Mouse (Mus musculus) heart, embryonic 13.5 days (tissue): ENCODE data around the gene Clpb. TPM values are rescaled to one million over a fixed set of nuclear protein-coding genes. Genes with fewer than 3 reads are reported as not detected.

Experiments
- ATAC-seq: fragments of 200-750 bp; cut with Nextera tagmentation; 2 replicates; pipeline ENCODE4 v1.8.0; 2017; ENCODE audit warnings: moderate TSS enrichment; ENCODE audit not compliant: insufficient number of reproducible peaks, low FRiP score, low TSS enrichment; ENCODE audit errors: extremely low read depth
- H3K27ac ChIP-seq: fragments of 300-500 bp; sonication (generic); replicated peaks from 2 replicates; pipeline ENCODE4 v1.5.1; 2015; ENCODE audit warnings: moderate library complexity, mild to moderate bottlenecking, inconsistent platforms
- H3K27me3 ChIP-seq: fragments of 300-500 bp; sonication (generic); replicated peaks from 2 replicates; pipeline ENCODE4 v1.6.1; 2015; ENCODE audit warnings: mild to moderate bottlenecking, inconsistent platforms
- H3K36me3 ChIP-seq: fragments of 300-500 bp; sonication (generic); 2 replicates; pipeline ENCODE4 v1.6.1; 2015; ENCODE audit warnings: mild to moderate bottlenecking, inconsistent platforms
- H3K4me1 ChIP-seq: fragments of 300-500 bp; sonication (generic); 2 replicates; pipeline ENCODE4 v1.6.1; 2015; ENCODE audit warnings: inconsistent platforms
- H3K4me2 ChIP-seq: fragments of 300-500 bp; sonication (generic); 2 replicates; pipeline ENCODE4 v1.6.1; 2015; ENCODE audit warnings: inconsistent platforms, mild to moderate bottlenecking, moderate library complexity
- H3K4me3 ChIP-seq: fragments of 300-500 bp; sonication (generic); 2 replicates; pipeline ENCODE4 v1.5.1; 2015; ENCODE audit warnings: moderate library complexity, mild to moderate bottlenecking, inconsistent platforms
- H3K9ac ChIP-seq: fragments of 300-500 bp; sonication (generic); 2 replicates; pipeline ENCODE4 v1.6.1; 2015; ENCODE audit warnings: inconsistent platforms, mild to moderate bottlenecking, moderate library complexity
- H3K9me3 ChIP-seq: fragments of 300-500 bp; sonication (generic); 2 replicates; pipeline ENCODE4 v1.6.1; 2016; ENCODE audit warnings: inconsistent platforms
- WGBS: fragments of 180-500 bp; shearing (Covaris S2); methylation state at CpG from one replicate; pipeline ENCODE4 v1.1.7; 2015; ENCODE audit warnings: mixed read lengths; 5-methylcytosine and 5-hydroxymethylcytosine counted together
- polyA plus RNA-seq: library from polyadenylated mRNA; unstranded; fragments of >200 nt; fragmentation: Nextera tagmentation; extraction: Ambion mirVana; gene quantifications from 2 replicates; pipeline ENCODE4 v1.2.1, GENCODE M21; 2015

Clpb gene
- polyA plus RNA-seq, 1 experiment from 2014 or later: 47.0 TPM

DNA sequence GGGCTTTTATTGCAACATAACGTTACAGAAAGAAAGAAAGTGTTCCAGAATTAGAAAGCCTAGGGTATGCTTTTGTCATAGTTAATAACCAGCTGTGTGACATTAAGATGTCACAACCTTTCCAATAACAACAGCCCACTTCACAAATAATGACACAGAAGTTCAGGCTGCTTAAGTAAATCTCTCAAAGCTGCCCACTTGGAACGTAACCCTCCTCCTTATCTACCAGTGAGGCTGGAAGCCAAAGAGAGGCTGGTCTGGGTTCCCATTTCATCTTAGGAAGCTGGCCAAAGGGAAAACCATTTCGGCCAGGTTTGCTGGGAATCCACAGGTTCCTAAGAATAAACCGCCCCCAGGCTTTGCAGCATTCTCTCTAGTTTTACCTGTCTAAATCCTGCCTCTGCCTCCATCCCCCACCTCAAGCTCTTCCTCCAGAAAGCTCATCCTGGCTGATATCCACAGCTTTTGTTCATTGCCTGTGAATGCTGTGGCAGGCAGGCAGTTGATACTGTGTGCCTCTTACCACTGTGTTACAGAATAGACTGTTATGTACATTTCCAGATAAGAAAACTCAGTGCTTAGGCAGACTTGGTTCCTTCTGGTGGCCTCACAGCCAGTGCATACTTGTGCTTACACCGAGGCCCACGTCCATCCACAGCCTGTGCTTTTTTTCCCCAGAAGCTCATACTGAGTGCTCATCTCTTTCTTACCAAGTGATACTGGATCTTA lies 12.8 kb downstream of the Clpb start:
- 22% methylated on average over 6 of the region's 6 CpGs for WGBS
- no peaks in the 10 kb centered on the region for H3K9me3 ChIP-seq
- H3K36me3 ChIP-seq: no peaks in the 10 kb centered on the region
- H3K4me3 ChIP-seq: no peak overlapping the region
- ATAC-seq: no peak
- H3K9ac ChIP-seq: peak overlapping the region; percentile 70
- H3K27ac ChIP-seq: peak overlapping the region; percentile 86
- no peaks in the 10 kb centered on the region for H3K27me3 ChIP-seq
- H3K4me1 ChIP-seq: peaks cover 58% of the 10 kb centered on the region
- peak overlapping the region; percentile 51 for H3K4me2 ChIP-seq

- no peak overlapping the region for H3K4me3 ChIP-seq
- H3K27me3 ChIP-seq: no peaks in the 10 kb centered on the region
- peak overlapping the region; percentile 70 for H3K9ac ChIP-seq
- H3K4me2 ChIP-seq: peak overlapping the region; percentile 51
- H3K4me1 ChIP-seq: peaks cover 65% of the 10 kb centered on the region
- no peak for ATAC-seq
- WGBS: 37% methylated on average over 3 of the region's 3 CpGs
- no peaks in the 10 kb centered on the region for H3K36me3 ChIP-seq
- H3K9me3 ChIP-seq: no peaks in the 10 kb centered on the region
- peak overlapping the region; percentile 86 for H3K27ac ChIP-seq
Measured at GRCm38 (mm10) chr7:101676762-101677308, 13.4 kb downstream of the Clpb start.

DNA sequence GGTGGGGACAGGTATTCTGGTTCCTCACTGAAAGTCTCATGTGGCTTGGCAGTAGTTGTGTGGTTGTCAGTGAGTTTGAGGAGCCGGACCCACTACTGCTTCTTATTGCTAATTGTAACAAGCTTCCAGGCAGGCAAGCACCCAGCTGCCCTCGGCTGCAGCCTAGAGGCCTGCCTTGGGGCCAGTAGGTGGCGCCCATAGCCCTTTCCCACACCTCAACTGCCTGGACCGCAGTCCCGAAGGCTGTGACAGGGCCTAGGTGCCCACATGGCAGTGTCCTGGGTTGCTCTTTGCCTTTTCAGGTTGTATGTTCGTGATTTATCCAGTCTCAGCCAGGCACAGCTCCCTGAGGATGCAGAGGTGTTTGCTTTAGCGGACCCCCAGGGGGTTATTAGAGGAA lies 16.2 kb downstream of the Clpb start:
- H3K36me3 ChIP-seq: no peaks in the 10 kb centered on the region
- no peak overlapping the region for H3K4me3 ChIP-seq
- no peak overlapping the region for H3K9ac ChIP-seq
- H3K27me3 ChIP-seq: no peaks in the 10 kb centered on the region
- 14% methylated on average over 7 of the region's 7 CpGs for WGBS
- H3K27ac ChIP-seq: no peak overlapping the region
- no peaks in the 10 kb centered on the region for H3K9me3 ChIP-seq
- H3K4me2 ChIP-seq: no peak overlapping the region
- peaks cover 55% of the 10 kb centered on the region for H3K4me1 ChIP-seq
- peak; percentile 69; the same call in 1 of the 2 replicates for ATAC-seq

GRCm38 (mm10) chr7:101680961-101681360 lies 17.5 kb downstream of the Clpb start:
- no peak overlapping the region for H3K4me2 ChIP-seq
- H3K9ac ChIP-seq: peak overlapping the region; percentile 58
- H3K27me3 ChIP-seq: no peaks in the 10 kb centered on the region
- H3K9me3 ChIP-seq: no peaks in the 10 kb centered on the region
- 61% methylated on average over 3 of the region's 3 CpGs for WGBS
- no peaks in the 10 kb centered on the region for H3K36me3 ChIP-seq
- no peak for ATAC-seq
- peaks cover 43% of the 10 kb centered on the region for H3K4me1 ChIP-seq
- 0 out of 2 replicates have a peak overlapping the region, but pooled peaks have one; percentile 15 for H3K27ac ChIP-seq
- H3K4me3 ChIP-seq: no peak overlapping the region

DNA sequence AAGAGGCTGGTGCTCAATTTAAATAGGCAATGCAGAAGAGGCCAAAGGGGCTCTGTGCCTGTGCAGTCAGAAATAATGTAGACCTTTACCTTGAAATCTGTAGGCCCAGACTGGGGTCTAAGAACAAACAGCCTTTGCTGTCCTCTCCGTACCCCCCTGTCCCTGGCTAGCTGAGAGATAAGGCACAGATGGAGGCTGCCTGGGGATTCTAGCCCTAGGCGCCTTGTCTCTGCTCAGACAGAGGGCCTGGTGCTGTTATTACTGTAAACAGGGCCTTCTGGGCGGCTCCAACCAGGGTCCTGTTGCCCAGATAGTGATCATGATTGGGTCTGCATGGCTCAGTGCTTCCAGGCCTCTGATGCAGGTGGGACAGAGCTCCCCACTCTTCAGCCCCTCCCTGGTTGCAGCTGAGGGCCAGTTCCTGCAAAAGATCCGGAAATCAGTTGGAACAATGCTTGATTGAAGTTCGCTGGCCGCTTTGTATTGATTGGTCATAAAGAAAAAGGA lies 18.2 kb downstream of the Clpb start:
- Histone ChIP-seq H3K9me3 (no peaks in the 10 kb centered on the region), H3K4me2 (no peak overlapping the region), H3K27me3 (no peaks in the 10 kb centered on the region), H3K4me3 (no peak overlapping the region), H3K9ac (peak overlapping the region; percentile 58), H3K27ac (no peak overlapping the region), H3K36me3 (no peaks in the 10 kb centered on the region), H3K4me1 (peaks cover 36% of the 10 kb centered on the region)
- 44% methylated on average over 6 of the region's 6 CpGs for WGBS
- no peak for ATAC-seq

DNA sequence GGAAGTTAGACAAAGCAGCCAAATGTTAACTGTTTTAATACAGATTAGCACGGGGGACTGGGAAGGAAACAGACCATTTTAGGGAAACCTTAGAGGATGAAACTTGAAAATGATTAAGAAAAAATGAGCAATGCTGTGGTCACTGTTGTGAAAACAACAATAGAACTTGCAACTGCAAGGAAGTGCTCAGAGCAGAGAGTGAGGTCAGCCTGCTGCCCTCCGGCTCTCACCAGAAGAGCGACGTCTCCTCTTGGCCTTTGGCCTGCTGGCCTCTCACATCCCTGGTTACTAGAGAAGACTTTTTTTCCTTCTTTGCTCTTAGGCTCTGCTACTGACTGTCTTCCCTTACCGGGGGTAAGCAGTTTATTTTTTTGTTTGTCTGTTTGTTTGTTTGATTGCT lies 19.5 kb downstream of the Clpb start:
- no peaks in the 10 kb centered on the region for H3K27me3 ChIP-seq
- 0 out of 2 replicates have a peak, but pooled peaks cover 4% of the 10 kb centered on the region for H3K36me3 ChIP-seq
- no peak overlapping the region for H3K9ac ChIP-seq
- H3K9me3 ChIP-seq: no peaks in the 10 kb centered on the region
- 69% methylated on average over 5 of the region's 5 CpGs for WGBS
- no peak for ATAC-seq
- H3K4me2 ChIP-seq: no peak overlapping the region
- H3K4me1 ChIP-seq: peaks cover 24% of the 10 kb centered on the region
- no peak overlapping the region for H3K27ac ChIP-seq
- H3K4me3 ChIP-seq: no peak overlapping the region

DNA sequence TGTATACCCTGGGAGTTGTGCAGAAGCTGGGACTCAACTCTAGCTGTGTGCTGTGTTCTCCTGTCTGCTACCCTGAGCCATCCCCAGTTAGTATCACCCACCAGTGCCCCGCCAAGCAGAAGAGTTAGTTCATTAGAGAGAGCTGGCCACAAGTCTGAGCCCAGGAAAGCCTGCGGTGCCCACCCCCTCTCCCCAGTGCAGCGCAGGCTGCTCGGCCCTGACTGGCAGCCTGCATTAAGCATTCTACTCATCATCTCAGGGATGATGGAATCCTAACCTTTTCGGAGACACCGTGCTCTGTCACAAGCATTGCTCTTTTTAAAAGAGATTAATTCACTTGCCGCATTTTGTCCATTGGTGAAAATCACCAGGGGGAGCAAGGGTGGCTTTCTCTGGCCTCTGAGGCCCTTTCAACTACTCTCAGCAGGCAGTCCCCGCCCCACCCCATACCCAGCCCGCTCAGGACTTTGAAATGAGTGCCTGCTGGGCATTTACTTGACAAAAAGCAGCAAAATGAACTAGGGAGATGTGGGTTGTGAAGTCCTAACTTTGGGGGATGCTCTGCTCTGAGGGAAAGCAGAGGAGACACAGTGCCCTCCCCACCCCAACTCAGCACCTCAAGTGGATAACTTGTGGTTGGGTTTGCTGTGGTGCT lies 20.7 kb downstream of the Clpb start:
- no peak overlapping the region for H3K4me3 ChIP-seq
- H3K4me2 ChIP-seq: no peak overlapping the region
- no peak overlapping the region for H3K9ac ChIP-seq
- 0 out of 2 replicates have a peak, but pooled peaks cover 9% of the 10 kb centered on the region for H3K36me3 ChIP-seq
- no peaks in the 10 kb centered on the region for H3K27me3 ChIP-seq
- no peak for ATAC-seq
- H3K9me3 ChIP-seq: no peaks in the 10 kb centered on the region
- peaks cover 23% of the 10 kb centered on the region for H3K4me1 ChIP-seq
- no peak overlapping the region for H3K27ac ChIP-seq
- WGBS: 58% methylated on average over 9 of the region's 9 CpGs

GRCm38 (mm10) chr7:101684671-101685070 lies 21.2 kb downstream of the Clpb start:
- Histone ChIP-seq H3K27me3 (no peaks in the 10 kb centered on the region), H3K4me3 (no peak overlapping the region), H3K4me2 (no peak overlapping the region), H3K36me3 (0 out of 2 replicates have a peak, but pooled peaks cover 9% of the 10 kb centered on the region), H3K4me1 (peaks cover 23% of the 10 kb centered on the region), H3K27ac (no peak overlapping the region), H3K9ac (no peak overlapping the region), H3K9me3 (no peaks in the 10 kb centered on the region)
- WGBS: 58% methylated on average over 3 of the region's 3 CpGs
- ATAC-seq: no peak

DNA sequence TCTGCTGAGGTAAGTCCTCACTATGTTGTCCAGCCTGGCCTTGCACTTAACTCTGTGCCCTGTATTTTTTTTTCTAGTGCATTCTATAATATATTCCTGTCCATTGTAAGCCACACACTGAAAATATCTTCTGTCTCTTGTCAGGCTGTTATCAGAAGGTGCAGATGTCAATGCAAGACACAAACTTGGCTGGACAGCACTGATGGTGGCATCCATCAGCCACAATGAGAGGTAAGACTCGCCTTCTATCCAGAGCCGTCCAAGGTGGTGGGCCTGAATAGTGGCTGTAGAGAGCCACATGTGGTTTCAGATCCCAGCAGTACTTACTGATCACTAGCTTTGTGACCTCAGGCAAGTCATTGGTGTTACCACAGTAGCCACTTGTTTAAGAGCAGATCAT lies 23.7 kb downstream of the Clpb start:
- Histone ChIP-seq H3K4me2 (no peak overlapping the region), H3K4me3 (no peak overlapping the region), H3K36me3 (peaks cover 10% of the 10 kb centered on the region), H3K9me3 (no peaks in the 10 kb centered on the region), H3K27me3 (no peaks in the 10 kb centered on the region), H3K9ac (no peak overlapping the region), H3K27ac (no peak overlapping the region), H3K4me1 (no peaks in the 10 kb centered on the region)
- WGBS: 58% methylated on average over 2 of the region's 2 CpGs
- ATAC-seq: no peak

DNA sequence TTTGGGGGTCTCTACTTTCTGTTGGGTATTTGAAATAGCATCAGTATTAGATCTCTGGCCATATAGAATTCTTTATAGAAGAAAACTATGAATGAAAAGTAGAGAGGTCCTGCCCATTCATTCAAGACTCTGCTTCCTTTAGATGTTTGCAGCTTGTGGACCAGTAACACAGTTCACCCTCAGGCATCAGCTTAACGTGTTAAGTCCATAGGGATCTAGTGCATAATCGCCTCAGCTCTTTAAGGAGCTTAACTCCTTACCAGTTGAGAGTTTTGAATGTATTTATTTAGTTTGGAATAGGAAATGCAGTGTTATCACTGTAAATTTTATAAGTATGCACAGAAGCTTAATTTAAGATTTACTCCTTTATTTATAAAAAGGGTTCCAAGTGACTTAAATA lies 27.0 kb downstream of the Clpb start:
- H3K9me3 ChIP-seq: no peaks in the 10 kb centered on the region
- WGBS: 82% methylated on average over 2 of the region's 2 CpGs
- H3K36me3 ChIP-seq: peaks cover 14% of the 10 kb centered on the region
- H3K4me1 ChIP-seq: 0 out of 2 replicates have a peak, but pooled peaks cover 3% of the 10 kb centered on the region
- no peak overlapping the region for H3K4me2 ChIP-seq
- no peak overlapping the region for H3K4me3 ChIP-seq
- no peak overlapping the region for H3K9ac ChIP-seq
- no peak overlapping the region for H3K27ac ChIP-seq
- no peak for ATAC-seq
- no peaks in the 10 kb centered on the region for H3K27me3 ChIP-seq

DNA sequence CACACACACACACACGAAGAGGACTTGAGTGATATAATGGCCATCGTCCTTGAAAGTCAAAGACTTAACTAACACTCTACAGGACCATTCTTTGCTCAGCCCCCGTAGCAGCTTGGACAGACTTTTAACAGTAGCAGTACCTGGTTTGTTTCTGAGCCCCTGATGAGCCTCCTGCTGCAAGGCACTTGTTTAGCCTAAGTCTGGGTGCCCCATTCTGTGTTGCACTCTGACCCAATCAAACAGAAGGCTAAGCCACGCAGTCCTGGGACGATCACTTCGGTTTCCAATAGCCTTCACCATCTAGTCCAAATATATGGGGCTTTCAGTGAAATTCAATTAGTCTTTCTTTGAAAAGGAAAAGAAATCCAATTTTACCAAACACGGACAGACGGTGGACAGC lies 28.4 kb downstream of the Clpb start:
- Histone ChIP-seq H3K4me1 (peaks cover 9% of the 10 kb centered on the region), H3K36me3 (peaks cover 14% of the 10 kb centered on the region), H3K9me3 (no peaks in the 10 kb centered on the region), H3K27me3 (no peaks in the 10 kb centered on the region), H3K27ac (no peak overlapping the region), H3K9ac (no peak overlapping the region), H3K4me2 (no peak overlapping the region), H3K4me3 (no peak overlapping the region)
- no peak for ATAC-seq
- 86% methylated on average over 8 of the region's 8 CpGs for WGBS
